Mouse (Mus musculus) T-helper 17 cell (primary cell): ENCODE data around the gene Hydin.
"Not testable (repeated sequence)": the region's sequence is repeated elsewhere in the genome, so short reads cannot be mapped to it uniquely, and the experiment has no call there.

Experiments used
- in situ Hi-C, 2 experiments: fragments of 300-600 bp; cut with MboI, MseI; formaldehyde crosslinking; loops; 1 replicate in 1 of 2; 2 replicates in 1 of 2; pipeline ENCODE4 v1.15.1; 2025; ENCODE audit warnings: high pct_unique_total_duplicates in 2 of 2

Hydin gene

GRCm38 (mm10) chr8:110327120-110327519 lies 60.3 kb downstream of the Hydin start:
- in situ Hi-C loops, result not testable (repeated sequence)

- in situ Hi-C loops, result no loop called here
Observed at GRCm38 (mm10) chr8:110333376-110333775, 66.6 kb downstream of the Hydin start.

- in situ Hi-C loops, result no loop called here
Observed at GRCm38 (mm10) chr8:110339447-110339846, 72.7 kb downstream of the Hydin start.

- in situ Hi-C loops, result no loop called here
Observed at GRCm38 (mm10) chr8:110340090-110340703, 73.4 kb downstream of the Hydin start.

GRCm38 (mm10) chr8:110345697-110346394 lies 79.1 kb downstream of the Hydin start:
- in situ Hi-C loops, result no loop called here

- in situ Hi-C loops, result no loop called here
Observed at GRCm38 (mm10) chr8:110346915-110347314, 80.1 kb downstream of the Hydin start.

- in situ Hi-C loops, result no loop called here
Observed at GRCm38 (mm10) chr8:110350725-110351124, 83.9 kb downstream of the Hydin start.

- in situ Hi-C loops, result no loop called here
Observed at GRCm38 (mm10) chr8:110351909-110352308, 85.1 kb downstream of the Hydin start.

GRCm38 (mm10) chr8:110362975-110363374 lies 96.2 kb downstream of the Hydin start:
- in situ Hi-C loops, result no loop called here

GRCm38 (mm10) chr8:110372836-110373235 lies 106.1 kb downstream of the Hydin start:
- in situ Hi-C loops, result no loop called here

GRCm38 (mm10) chr8:110373695-110374094 lies 106.9 kb downstream of the Hydin start:
- in situ Hi-C loops, result no loop called here

- in situ Hi-C loops, result no loop called here
Observed at GRCm38 (mm10) chr8:110382751-110383150, 116.0 kb downstream of the Hydin start.

- in situ Hi-C loops, result not testable (repeated sequence)
Observed at GRCm38 (mm10) chr8:110384632-110385031, 117.9 kb downstream of the Hydin start.

GRCm38 (mm10) chr8:110395656-110396055 lies 128.9 kb downstream of the Hydin start:
- in situ Hi-C loops, result no loop called here

GRCm38 (mm10) chr8:110400536-110400935 lies 133.8 kb downstream of the Hydin start:
- in situ Hi-C loops, result no loop called here

- in situ Hi-C loops, result no loop called here
Observed at GRCm38 (mm10) chr8:110402311-110402710, 135.5 kb downstream of the Hydin start.

- in situ Hi-C loops, result no loop called here
Observed at GRCm38 (mm10) chr8:110404516-110404915, 137.7 kb downstream of the Hydin start.

- in situ Hi-C loops, result no loop called here
Observed at GRCm38 (mm10) chr8:110415121-110415520, 148.3 kb downstream of the Hydin start.

- in situ Hi-C loops, result no loop called here
Observed at GRCm38 (mm10) chr8:110416931-110417330, 150.2 kb downstream of the Hydin start.

- in situ Hi-C loops, result no loop called here
Observed at GRCm38 (mm10) chr8:110417801-110418200, 151.0 kb downstream of the Hydin start.

GRCm38 (mm10) chr8:110419711-110420110 lies 152.9 kb downstream of the Hydin start:
- in situ Hi-C loops, result no loop called here

GRCm38 (mm10) chr8:110420221-110420620 lies 153.4 kb downstream of the Hydin start:
- in situ Hi-C loops, result no loop called here

GRCm38 (mm10) chr8:110424146-110424545 lies 157.4 kb downstream of the Hydin start:
- in situ Hi-C loops, result no loop called here
